Mouse (Mus musculus): ENCODE measurements around the gene Adgrb3.

GRCm38 (mm10) chr1:25462612-25463011, 366.9 kb downstream of the Adgrb3 start:
- TF ChIP-seq POLR2A (IDR thresholded peaks at IDR 0.05; ENCODE audit: insufficient read depth, low read depth, low read length) (no peak), CTCF (IDR thresholded peaks at IDR 0.05; ENCODE audit: insufficient read depth, low read depth, low read length) (no peak)

Data from olfactory bulb, adult 2 months (tissue).